Mouse (Mus musculus): ENCODE measurements around the gene Mboat2.

- TF ChIP-seq POLR2A (IDR thresholded peaks at IDR 0.05; ENCODE audit: control insufficient read depth, low read depth, low read length) = no peak
- no peak for TF ChIP-seq CTCF (IDR thresholded peaks at IDR 0.05; ENCODE audit: control insufficient read depth, insufficient read depth, insufficient replicate concordance, low read depth, low read length)
These were observed 102.6 kb downstream of the Mboat2 start for GRCm38 (mm10) chr12:24933206-24933775.
